Mouse (Mus musculus): ENCODE measurements around the gene St5. TPM values are rescaled to one million over a fixed set of nuclear protein-coding genes. Genes with fewer than 3 reads are reported as not detected.

St5 gene
- polyA plus RNA-seq, 1 experiment, result 123 TPM

GRCm38 (mm10) chr7:109588145-109588544 is 115.3 kb downstream of the St5 start:
- WGBS, result 19% methylated on average over 8 of the region's 8 CpGs
- no peak for TF ChIP-seq CTCF (IDR thresholded peaks at IDR 0.05; ENCODE audit: insufficient read depth, low read length)
- TF ChIP-seq POLR2A (IDR thresholded peaks at IDR 0.05; ENCODE audit: borderline replicate concordance, extremely low read depth, low read depth, low read length), result no peak
- no peak for DNase-seq
- Histone ChIP-seq H3K4me3 (replicated peaks; ENCODE audit: extremely low read depth, low read depth, low read length) (no peak overlapping the region), H3K4me1 (ENCODE audit: control insufficient read depth, insufficient read depth, low read length) (peaks cover 44% of the 10 kb centered on the region)

GRCm38 (mm10) chr7:109584467-109584866 is 118.9 kb downstream of the St5 start:
- Histone ChIP-seq H3K4me1 (ENCODE audit: control insufficient read depth, insufficient read depth, low read length) (peaks cover 33% of the 10 kb centered on the region), H3K4me3 (replicated peaks; ENCODE audit: extremely low read depth, low read depth, low read length) (no peak overlapping the region)
- no peak for DNase-seq
- WGBS, result 52% methylated on average over 1 of the region's 1 CpGs
- no peak for TF ChIP-seq CTCF (IDR thresholded peaks at IDR 0.05; ENCODE audit: insufficient read depth, low read length)
- TF ChIP-seq POLR2A (IDR thresholded peaks at IDR 0.05; ENCODE audit: borderline replicate concordance, extremely low read depth, low read depth, low read length), result no peak

- WGBS, result 45% methylated on average over 4 of the region's 4 CpGs
- H3K4me1 ChIP-seq (ENCODE audit: control insufficient read depth, insufficient read depth, low read length), result peaks cover 47% of the 10 kb centered on the region
- no peak for TF ChIP-seq CTCF (IDR thresholded peaks at IDR 0.05; ENCODE audit: insufficient read depth, low read length)
- TF ChIP-seq POLR2A (IDR thresholded peaks at IDR 0.05; ENCODE audit: borderline replicate concordance, extremely low read depth, low read depth, low read length), result no peak
- DNase-seq, result no peak
- H3K4me3 ChIP-seq (replicated peaks; ENCODE audit: extremely low read depth, low read depth, low read length), result no peak overlapping the region
Measured at GRCm38 (mm10) chr7:109580489-109580888, 122.9 kb downstream of the St5 start.

GRCm38 (mm10) chr7:109579585-109580307 is 123.7 kb downstream of the St5 start:
- Histone ChIP-seq H3K4me3 (replicated peaks; ENCODE audit: extremely low read depth, low read depth, low read length) (no peak overlapping the region), H3K4me1 (ENCODE audit: control insufficient read depth, insufficient read depth, low read length) (peaks cover 53% of the 10 kb centered on the region)
- TF ChIP-seq POLR2A (IDR thresholded peaks at IDR 0.05; ENCODE audit: borderline replicate concordance, extremely low read depth, low read depth, low read length) (no peak), CTCF (IDR thresholded peaks at IDR 0.05; ENCODE audit: insufficient read depth, low read length) (no peak)
- DNase-seq, result no peak
- 35% methylated on average over 6 of the region's 6 CpGs for WGBS

GRCm38 (mm10) chr7:109578880-109579584 is 124.4 kb downstream of the St5 start:
- no peak for DNase-seq
- no peak for TF ChIP-seq CTCF (IDR thresholded peaks at IDR 0.05; ENCODE audit: insufficient read depth, low read length)
- TF ChIP-seq POLR2A (IDR thresholded peaks at IDR 0.05; ENCODE audit: borderline replicate concordance, extremely low read depth, low read depth, low read length), result no peak
- H3K4me3 ChIP-seq (replicated peaks; ENCODE audit: extremely low read depth, low read depth, low read length), result no peak overlapping the region
- 21% methylated on average over 2 of the region's 2 CpGs for WGBS
- peaks cover 53% of the 10 kb centered on the region for H3K4me1 ChIP-seq (ENCODE audit: control insufficient read depth, insufficient read depth, low read length)

GRCm38 (mm10) chr7:109576321-109577314 is 126.8 kb downstream of the St5 start:
- TF ChIP-seq POLR2A (IDR thresholded peaks at IDR 0.05; ENCODE audit: borderline replicate concordance, extremely low read depth, low read depth, low read length) (no peak), CTCF (IDR thresholded peaks at IDR 0.05; ENCODE audit: insufficient read depth, low read length) (no peak)
- WGBS, result 29% methylated on average over 11 of the region's 11 CpGs
- H3K4me3 ChIP-seq (replicated peaks; ENCODE audit: extremely low read depth, low read depth, low read length), result no peak overlapping the region
- peaks cover 49% of the 10 kb centered on the region for H3K4me1 ChIP-seq (ENCODE audit: control insufficient read depth, insufficient read depth, low read length)
- DNase-seq, result no peak

- H3K4me1 ChIP-seq (ENCODE audit: control insufficient read depth, insufficient read depth, low read length), result peaks cover 37% of the 10 kb centered on the region
- 84% methylated on average over 7 of the region's 7 CpGs for WGBS
- TF ChIP-seq CTCF (IDR thresholded peaks at IDR 0.05; ENCODE audit: insufficient read depth, low read length) (no peak), POLR2A (IDR thresholded peaks at IDR 0.05; ENCODE audit: borderline replicate concordance, extremely low read depth, low read depth, low read length) (no peak)
- DNase-seq, result no peak
- H3K4me3 ChIP-seq (replicated peaks; ENCODE audit: extremely low read depth, low read depth, low read length), result no peak overlapping the region
Measured at GRCm38 (mm10) chr7:109574166-109574565, 129.2 kb downstream of the St5 start.

GRCm38 (mm10) chr7:109568391-109568892 is 135.0 kb downstream of the St5 start:
- peaks cover 22% of the 10 kb centered on the region for H3K4me1 ChIP-seq (ENCODE audit: control insufficient read depth, insufficient read depth, low read length)
- TF ChIP-seq POLR2A (IDR thresholded peaks at IDR 0.05; ENCODE audit: borderline replicate concordance, extremely low read depth, low read depth, low read length) (no peak), CTCF (IDR thresholded peaks at IDR 0.05; ENCODE audit: insufficient read depth, low read length) (no peak)
- 73% methylated on average over 4 of the region's 4 CpGs for WGBS
- H3K4me3 ChIP-seq (replicated peaks; ENCODE audit: extremely low read depth, low read depth, low read length), result no peak overlapping the region
- DNase-seq, result no peak
